Mouse (Mus musculus) gastrocnemius, postnatal 14 days (tissue): ENCODE results near the gene Ddx3y. TPM values are rescaled to one million over a fixed set of nuclear protein-coding genes. Genes with fewer than 3 reads are reported as not detected.

Experiments
- DNase-seq: peaks from one replicate; pipeline ENCODE4 v3.0.0; 2021; ENCODE audit warnings: mixed read lengths
- intact Hi-C: fragments of 180-260 bp; cut with DNase I; formaldehyde crosslinking; loops from one replicate; pipeline ENCODE4 v1.15.1; 2025; ENCODE audit warnings: low total_unique reads
- long read RNA-seq, 2 experiments: library from polyadenylated mRNA; stranded (forward); transcript quantifications; one replicate each; pipeline ENCODE4 v2.0.0; 2021
- total RNA-seq, 2 experiments: library from RNA; stranded (reverse); gene quantifications; 2 replicates each; pipeline ENCODE4 v1.2.3; 2021

Gene Ddx3y
- 10 to 100 TPM in 1 of 2 experiments, not detected in 1; 57.5 TPM for total RNA-seq
- long read RNA-seq, experiment 1, full-length matches to known transcripts: 29 of 53 reads
- long read RNA-seq, experiment 1, partial matches to known transcripts: 2 of 53 reads
- long read RNA-seq, experiment 1, other reads (novel, unspliced or antisense): 22 of 53 reads
- long read RNA-seq, experiment 2: 0 reads

DNA sequence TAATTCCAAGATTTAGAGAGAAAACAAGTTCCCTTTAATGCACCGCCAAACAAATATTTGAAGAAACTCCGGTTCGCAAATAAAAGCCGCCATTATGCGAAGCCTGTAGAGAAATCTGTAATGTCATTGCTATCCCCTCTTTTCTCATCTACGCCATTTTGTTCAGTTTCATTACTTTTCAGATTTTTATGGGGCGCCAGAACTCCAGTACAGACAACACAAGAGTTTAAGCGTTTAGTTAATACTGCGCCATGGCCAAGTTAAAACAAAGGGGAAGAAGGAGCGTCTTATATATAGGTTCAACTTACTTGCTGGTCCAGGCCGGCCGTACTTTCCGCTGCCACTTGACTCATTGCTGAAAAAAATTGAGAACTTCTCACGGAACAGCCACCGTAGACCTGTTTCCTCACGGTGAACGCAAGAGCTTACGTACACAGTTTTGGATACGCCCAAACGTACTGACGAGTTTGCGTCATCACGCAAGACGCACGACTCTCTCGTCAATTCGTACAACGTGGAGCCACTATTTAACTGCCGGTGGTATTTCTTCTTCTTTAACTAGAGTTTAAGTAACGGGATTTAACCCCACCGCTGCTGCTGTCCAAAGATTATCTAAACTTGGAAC lies at the start of gene Ddx3y:
Gene Ddx3y (minus strand): TSS at position 459 of the 625 bp plus-strand sequence.
- intact Hi-C loops: no loop called here

GRCm38 (mm10) chrY:1293708-1294107 lies 7.3 kb upstream of the Ddx3y start:
- intact Hi-C loops: no loop called here

More for the DNA sequence above, at the start of gene Ddx3y:
- DNase-seq: no peak

GRCm38 (mm10) chrY:1285735-1286134 lies 694 bp downstream of the Ddx3y start:
- intact Hi-C loops: no loop called here
- DNase-seq: no peak

More at GRCm38 (mm10) chrY:1293708-1294107, 7.3 kb upstream of the Ddx3y start:
- no peak for DNase-seq

DNA sequence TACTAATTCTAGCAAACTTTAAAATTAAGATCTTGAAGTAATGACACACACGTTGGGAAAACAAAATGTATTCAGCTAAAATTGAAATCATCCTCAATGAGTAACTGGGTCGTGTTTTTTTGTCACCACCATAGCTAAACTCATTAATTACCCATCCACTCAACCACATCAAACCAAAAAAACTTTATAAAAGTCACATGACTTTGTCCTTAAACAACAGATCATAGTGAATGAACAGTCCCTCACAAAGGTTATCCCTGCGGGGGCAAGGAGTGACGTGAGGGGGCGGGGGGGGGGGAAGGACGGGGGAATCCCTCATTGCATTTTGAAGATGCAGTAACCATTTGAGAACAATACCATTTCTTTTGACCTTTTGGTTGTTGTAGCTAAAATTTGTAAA lies 40.3 kb downstream of the Ddx3y start:
- intact Hi-C loops: no loop called here
- no peak for DNase-seq

DNA sequence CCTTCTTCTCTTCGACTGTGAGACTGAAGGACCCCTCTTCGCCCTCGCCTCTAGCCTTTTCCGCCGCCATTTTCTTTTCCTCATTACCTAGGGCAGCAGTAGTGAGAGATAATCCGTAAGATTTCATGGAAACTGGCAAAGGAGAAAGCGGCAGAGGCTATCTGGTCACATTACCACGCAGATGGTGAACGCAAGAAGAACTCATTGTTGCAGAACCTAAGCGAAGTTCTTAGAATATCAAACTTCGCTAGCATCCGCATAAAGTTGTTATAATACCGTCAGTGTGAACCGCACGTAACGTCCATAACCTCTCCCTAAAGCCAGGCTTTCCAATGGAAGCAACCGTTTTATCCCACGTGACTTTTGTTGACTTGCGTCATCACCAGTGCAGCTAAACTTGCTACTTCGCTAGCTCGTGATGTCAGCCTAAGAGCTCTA lies 41.0 kb downstream of the Ddx3y start, which contains the start of gene Uty:
Gene Uty (minus strand): TSS at position 334 of the 438 bp plus-strand sequence.
- DNase-seq: no peak
- intact Hi-C loops: no loop called here

GRCm38 (mm10) chrY:1244940-1245339 lies 41.5 kb downstream of the Ddx3y start:
- intact Hi-C loops: no loop called here
- DNase-seq: no peak

GRCm38 (mm10) chrY:1244421-1244820 lies 42.0 kb downstream of the Ddx3y start:
- no peak for DNase-seq
- intact Hi-C loops: no loop called here

DNA sequence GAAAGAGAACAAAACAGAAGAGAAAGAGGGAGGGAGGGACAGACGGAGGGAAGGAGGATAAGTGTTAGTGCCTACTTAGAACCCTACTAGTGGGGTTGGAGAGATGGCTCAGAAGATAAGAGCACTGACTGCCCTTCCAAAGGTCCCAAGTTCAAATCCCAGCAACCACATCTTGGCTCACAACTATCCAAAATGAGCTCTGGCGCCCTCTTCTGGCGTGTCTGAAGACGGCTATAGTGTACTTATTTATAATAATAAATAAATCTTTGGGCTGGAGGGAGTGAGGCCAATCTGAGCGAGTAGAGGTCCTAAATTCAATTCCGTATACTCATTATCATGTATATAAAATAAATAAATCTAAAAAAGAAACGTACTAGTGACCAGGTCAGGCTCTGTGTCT lies 66.4 kb downstream of the Ddx3y start:
- DNase-seq: no peak
- intact Hi-C loops: no loop called here

Other genes with a start within 250 kb of the Ddx3y start
- gene Uty, start 40.9 kb downstream of the Ddx3y start, total RNA-seq: 10 to 100 TPM in 1 of 2 experiments, not detected in 1; 17.4 TPM
- gene Usp9y, start 173.2 kb upstream of the Ddx3y start, total RNA-seq: not detected